Mouse (Mus musculus): ENCODE results near the gene Gm10309.
A peak's percentile ranks its signal among the peaks of the same experiment; 100 is the strongest.

Gm10309 gene

GRCm38 (mm10) chr17:86505183-86505631, at the start of gene Gm10309:
Gm10309 (minus strand) TSS chr17:86505232.
- DNase-seq (ENCODE audit: low read depth): no peak

GRCm38 (mm10) chr17:86551995-86552394, 47.0 kb upstream of the Gm10309 start:
- no peak for DNase-seq (ENCODE audit: low read depth)

- DNase-seq (ENCODE audit: low read depth): no peak
These were observed 46.5 kb upstream of the Gm10309 start for GRCm38 (mm10) chr17:86551561-86551960.

GRCm38 (mm10) chr17:86549128-86549527, 44.1 kb upstream of the Gm10309 start:
- DNase-seq (ENCODE audit: low read depth): no peak

- DNase-seq (ENCODE audit: low read depth): no peak
These were observed 41.5 kb upstream of the Gm10309 start for GRCm38 (mm10) chr17:86546529-86546928.

- no peak for DNase-seq (ENCODE audit: low read depth)
These were observed 34.9 kb upstream of the Gm10309 start for GRCm38 (mm10) chr17:86539881-86540430.

GRCm38 (mm10) chr17:86535827-86536656, 31.0 kb upstream of the Gm10309 start:
- DNase-seq (ENCODE audit: low read depth): peak; percentile 89

GRCm38 (mm10) chr17:86535096-86535495, 30.1 kb upstream of the Gm10309 start:
- no peak for DNase-seq (ENCODE audit: low read depth)

- no peak for DNase-seq (ENCODE audit: low read depth)
These were observed 28.5 kb upstream of the Gm10309 start for GRCm38 (mm10) chr17:86533549-86533851.

- no peak for DNase-seq (ENCODE audit: low read depth)
These were observed 27.9 kb upstream of the Gm10309 start for GRCm38 (mm10) chr17:86532783-86533548.

GRCm38 (mm10) chr17:86531231-86531630, 26.2 kb upstream of the Gm10309 start:
- no peak for DNase-seq (ENCODE audit: low read depth)

GRCm38 (mm10) chr17:86529411-86529810, 24.4 kb upstream of the Gm10309 start:
- no peak for DNase-seq (ENCODE audit: low read depth)

- DNase-seq (ENCODE audit: low read depth): no peak
These were observed 24.0 kb upstream of the Gm10309 start for GRCm38 (mm10) chr17:86529003-86529402.

- DNase-seq (ENCODE audit: low read depth): no peak
These were observed 22.3 kb upstream of the Gm10309 start for GRCm38 (mm10) chr17:86527298-86527697.

GRCm38 (mm10) chr17:86526016-86526415, 21.0 kb upstream of the Gm10309 start:
- DNase-seq (ENCODE audit: low read depth): no peak

- DNase-seq (ENCODE audit: low read depth): no peak
These were observed 20.0 kb upstream of the Gm10309 start for GRCm38 (mm10) chr17:86525075-86525474.

- no peak for DNase-seq (ENCODE audit: low read depth)
These were observed 18.8 kb upstream of the Gm10309 start for GRCm38 (mm10) chr17:86523843-86524242.

- DNase-seq (ENCODE audit: low read depth): no peak
These were observed 18.3 kb upstream of the Gm10309 start for GRCm38 (mm10) chr17:86523374-86523773.

GRCm38 (mm10) chr17:86522649-86523048, 17.6 kb upstream of the Gm10309 start:
- DNase-seq (ENCODE audit: low read depth): no peak

GRCm38 (mm10) chr17:86521252-86521651, 16.2 kb upstream of the Gm10309 start:
- no peak for DNase-seq (ENCODE audit: low read depth)

- DNase-seq (ENCODE audit: low read depth): no peak
These were observed 13.6 kb upstream of the Gm10309 start for GRCm38 (mm10) chr17:86518604-86519003.

- no peak for DNase-seq (ENCODE audit: low read depth)
These were observed 11.6 kb upstream of the Gm10309 start for GRCm38 (mm10) chr17:86516630-86517029.

Data from induced T-regulatory cell, adult 2 months (primary cell).